Mouse (Mus musculus) spleen, adult 2 months (tissue): ENCODE data around the gene Kcnt2.

Experiments
- CTCF ChIP-seq: fragments of 200-500 bp; IDR thresholded peaks from 2 replicates; pipeline ENCODE4 v1.5.1; 2011; ENCODE audit warnings: mild to moderate bottlenecking, inconsistent platforms; ENCODE audit not compliant: insufficient read depth, insufficient read length, insufficient replicate concordance; ENCODE audit errors: extremely low read depth
- POLR2A ChIP-seq: fragments of 200-500 bp; IDR thresholded peaks from 2 replicates; pipeline ENCODE4 v1.6.1; 2011; ENCODE audit warnings: low read depth, low read length, inconsistent platforms

DNA sequence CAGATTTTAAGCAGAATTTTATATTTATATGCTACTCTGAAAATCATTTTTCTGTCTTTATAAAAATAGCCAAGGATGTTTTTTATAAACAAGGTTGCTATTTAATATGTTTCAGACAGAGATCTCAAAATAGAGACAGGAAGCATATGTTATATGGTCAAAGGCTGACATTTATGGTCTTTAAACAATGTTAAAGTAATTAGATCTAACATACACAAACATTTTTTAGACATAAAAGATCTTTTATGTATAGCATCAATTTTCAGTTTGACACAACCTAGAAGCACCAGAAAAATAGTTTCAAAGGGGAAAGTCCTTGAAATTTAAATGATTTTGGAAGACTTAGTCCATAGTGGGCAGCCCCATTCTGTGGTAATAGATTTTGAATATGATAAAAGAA is 379.0 kb downstream of the Kcnt2 start:
- TF ChIP-seq POLR2A (no peak), CTCF (no peak)
